ENCODE assay signal across 8 mouse cellular contexts in genomic region chr4:140699441-140700127, GRCm38 (mm10). TPM values are rescaled to one million over a fixed set of nuclear protein-coding genes. Genes with fewer than 3 reads are reported as not detected.
DNase-seq lines count a peak whose midpoint lies in the region; ATAC-seq and TF ChIP-seq lines count a peak whose summit lies in the region.

No protein-coding gene starts in this region.

- peak; percentile 72 to 97 for TF ChIP-seq POLR2A in MEL (IDR thresholded peaks at IDR 0.05; ENCODE audit: control insufficient read depth in 1 of 2, insufficient read depth in 1 of 2, low read depth in 1 of 2, low read length in 2 of 2, poor library complexity in 1 of 2)
- TF ChIP-seq POLR2A in lung, adult 2 months (IDR thresholded peaks at IDR 0.05; ENCODE audit: borderline replicate concordance, extremely low read depth, low read depth, low read length) = peak; percentile 47; the same call in 1 of the 2 replicates

- H3K36me3 ChIP-seq in MEL (ENCODE audit: control insufficient read depth in 1 of 2, insufficient read depth in 2 of 2, low read length in 2 of 2) = peaks cover 4 to 37% of the 10 kb centered on the region in 2 experiments
- H3K36me3 ChIP-seq in forebrain, embryonic 13.5 days (ENCODE audit: poor library complexity, severe bottlenecking) = peaks cover 7% of the 10 kb centered on the region
- no peaks in the 10 kb centered on the region for H3K36me3 ChIP-seq in neural tube, embryonic 14.5 days (ENCODE audit: control insufficient read depth, insufficient read depth, low read length)

- peaks cover 8 to 36% of the 10 kb centered on the region in 2 experiments; a peak in 3 of 4 replicates for H3K4me1 ChIP-seq in MEL (ENCODE audit: control insufficient read depth in 1 of 2, insufficient read depth in 2 of 2, low read length in 2 of 2)
- peaks cover 35% of the 10 kb centered on the region for H3K4me1 ChIP-seq in forebrain, embryonic 13.5 days
- H3K4me1 ChIP-seq in lung, adult 2 months (ENCODE audit: control insufficient read depth, insufficient read depth, low read length) = peaks cover 11% of the 10 kb centered on the region
- peaks cover 18% of the 10 kb centered on the region for H3K4me1 ChIP-seq in neural tube, embryonic 14.5 days (ENCODE audit: control insufficient read depth, insufficient read depth, low read length)

- peak overlapping the region; percentile 91 for H3K4me2 ChIP-seq in forebrain, embryonic 13.5 days
- peak overlapping the region; percentile 52 for H3K4me2 ChIP-seq in neural tube, embryonic 14.5 days (ENCODE audit: low read depth, low read length)

- H3K4me3 ChIP-seq in MEL (ENCODE audit: control insufficient read depth in 1 of 2, insufficient read depth in 1 of 2, low read depth in 2 of 2, low read length in 2 of 2) = peak overlapping the region; percentile 70 to 91
- peak overlapping the region; percentile 31 for H3K4me3 ChIP-seq in forebrain, embryonic 13.5 days
- H3K4me3 ChIP-seq in lung, adult 2 months (replicated peaks; ENCODE audit: extremely low read depth, low read depth, low read length) = peak overlapping the region; percentile 52
- peak overlapping the region; percentile 26 for H3K4me3 ChIP-seq in neural tube, embryonic 14.5 days (ENCODE audit: low read depth, low read length)

- WGBS in forebrain, embryonic 13.5 days = 6% methylated on average over 29 of the region's 29 CpGs
- 5% methylated on average over 29 of the region's 29 CpGs for WGBS in lung, adult 2 months
- WGBS in neural tube, embryonic 14.5 days = 7% methylated on average over 29 of the region's 29 CpGs

- peak overlapping the region; percentile 91 for H3K9ac ChIP-seq in MEL (ENCODE audit: control insufficient read depth, low read depth, low read length, poor library complexity, severe bottlenecking)
- peak overlapping the region; percentile 22 for H3K9ac ChIP-seq in forebrain, embryonic 13.5 days
- H3K9ac ChIP-seq in neural tube, embryonic 14.5 days (replicated peaks; ENCODE audit: low read depth, low read length) = no peak overlapping the region

- TF ChIP-seq EP300 in MEL (IDR thresholded peaks at IDR 0.05; ENCODE audit: low read depth in 1 of 2, low read length in 2 of 2) = peak in 1 of 2 experiments; percentile 78; a peak in 2 of 4 replicates

- H3K27ac ChIP-seq in MEL (ENCODE audit: control insufficient read depth, low read depth, low read length) = peak overlapping the region; percentile 99
- no peak overlapping the region for H3K27ac ChIP-seq in forebrain, embryonic 13.5 days
- H3K27ac ChIP-seq in neural tube, embryonic 14.5 days (ENCODE audit: low read depth, low read length) = no peak overlapping the region

- TF ChIP-seq RAD21 in MEL (IDR thresholded peaks at IDR 0.05; ENCODE audit: low read depth, low read length) = no peak

- no peak for ATAC-seq in forebrain, embryonic 13.5 days
- ATAC-seq in neural tube, embryonic 14.5 days (ENCODE audit: low read depth) = no peak

- TF ChIP-seq CTCF in MEL (IDR thresholded peaks at IDR 0.05 in 2 of 3, conservative IDR thresholded peaks at IDR 0.05 in 1 of 3; ENCODE audit: control insufficient read depth in 1 of 3, insufficient read depth in 1 of 3, low read depth in 2 of 3, low read length in 3 of 3, poor library complexity in 1 of 3, severe bottlenecking in 1 of 3) = no peak
- no peak for TF ChIP-seq CTCF in lung, adult 2 months (IDR thresholded peaks at IDR 0.05; ENCODE audit: insufficient read depth, low read length)

- DNase-seq in MEL (ENCODE audit: low read depth, low spot score) = peak; percentile 97
- DNase-seq in c-Kit-positive CD71-positive TER-119-negative erythroid progenitor cells, embryonic 14.5 days (ENCODE audit: low read depth) = peak; percentile 88
- DNase-seq in heart, postnatal 14 days = peak; percentile 67 to 69
- peak; percentile 77 for DNase-seq in layer of hippocampus, adult 11-12 months (ENCODE audit: low spot score)
- DNase-seq in lung, adult 2 months = peak; percentile 71
- DNase-seq in thymus, postnatal 14 days = peak; percentile 69

- intact Hi-C loops in heart, postnatal 14 days (cut with DNase I) = no loop called here

- H3K27me3 ChIP-seq in MEL (ENCODE audit: control insufficient read depth in 1 of 2, insufficient read depth in 2 of 2, low read length in 2 of 2) = no peaks in the 10 kb centered on the region
- peaks cover 28% of the 10 kb centered on the region for H3K27me3 ChIP-seq in forebrain, embryonic 13.5 days
- H3K27me3 ChIP-seq in neural tube, embryonic 14.5 days (ENCODE audit: control insufficient read depth, insufficient read depth, low read length) = no peaks in the 10 kb centered on the region

- H3K79me2 ChIP-seq in MEL (ENCODE audit: control insufficient read depth, insufficient read depth, low read length, poor library complexity) = peaks cover 43% of the 10 kb centered on the region

- H3K9me3 ChIP-seq in MEL (replicated peaks; ENCODE audit: insufficient read depth, low read length) = no peaks in the 10 kb centered on the region
- H3K9me3 ChIP-seq in forebrain, embryonic 13.5 days (replicated peaks) = no peaks in the 10 kb centered on the region
- H3K9me3 ChIP-seq in neural tube, embryonic 14.5 days (ENCODE audit: control insufficient read depth, low read length) = no peaks in the 10 kb centered on the region

TF ChIP-seq in MEL, 35 proteins besides CTCF, POLR2A, EP300 and RAD21 (continues in another document):
- TF ChIP-seq HCFC1 (IDR thresholded peaks at IDR 0.05; ENCODE audit: low read depth, low read length) = peak; percentile 82
- peak; percentile 98 for TF ChIP-seq TBP (IDR thresholded peaks at IDR 0.05; ENCODE audit: low read depth, low read length)
- peak; percentile 85 for TF ChIP-seq ETS1 (IDR thresholded peaks at IDR 0.05; ENCODE audit: low read depth, low read length)
- TF ChIP-seq BHLHE40 (IDR thresholded peaks at IDR 0.05; ENCODE audit: borderline replicate concordance, low read depth, low read length) = no peak; the same call in 1 of the 2 replicates
- TF ChIP-seq SMC3 (IDR thresholded peaks at IDR 0.05; ENCODE audit: low read depth, low read length) = no peak
- 0 out of 2 replicates have a peak, but pooled peaks have one; percentile 59 for TF ChIP-seq CHD1 (IDR thresholded peaks at IDR 0.05; ENCODE audit: low read depth, low read length)
- TF ChIP-seq TAL1 (IDR thresholded peaks at IDR 0.05; ENCODE audit: low read length) = 0 out of 2 replicates have a peak, but pooled peaks have one; percentile 4
- TF ChIP-seq GATA1 (IDR thresholded peaks at IDR 0.05; ENCODE audit: low read depth, low read length) = no peak
- TF ChIP-seq ELF1 (IDR thresholded peaks at IDR 0.05; ENCODE audit: low read depth, low read length) = peak; percentile 80
- no peak for TF ChIP-seq ZC3H11A (IDR thresholded peaks at IDR 0.05; ENCODE audit: low read depth, low read length)
- no peak; the same call in 1 of the 2 replicates for TF ChIP-seq MYB (IDR thresholded peaks at IDR 0.05; ENCODE audit: low read depth, low read length)
- no peak for TF ChIP-seq KAT2A (conservative IDR thresholded peaks at IDR 0.05; ENCODE audit: low read depth, low read length)
- no peak for TF ChIP-seq ZNF384 (IDR thresholded peaks at IDR 0.05; ENCODE audit: low read depth, low read length)
- 0 out of 2 replicates have a peak, but pooled peaks have one; percentile 3 for TF ChIP-seq RCOR1 (IDR thresholded peaks at IDR 0.05; ENCODE audit: low read depth, low read length)
- TF ChIP-seq CHD2 (IDR thresholded peaks at IDR 0.05; ENCODE audit: low read length) = no peak
- TF ChIP-seq GABPA (IDR thresholded peaks at IDR 0.05; ENCODE audit: low read depth, low read length) = no peak
- TF ChIP-seq NELFE (IDR thresholded peaks at IDR 0.05; ENCODE audit: low read depth, low read length) = peak; percentile 98
- TF ChIP-seq POLR2AphosphoS5 (IDR thresholded peaks at IDR 0.05; ENCODE audit: borderline replicate concordance, low read depth, low read length) = no peak; the same call in 1 of the 2 replicates
- TF ChIP-seq MAFK (IDR thresholded peaks at IDR 0.05; ENCODE audit: borderline replicate concordance, low read depth, low read length) = no peak
- peak; percentile 96 for TF ChIP-seq MAX (IDR thresholded peaks at IDR 0.05; ENCODE audit: low read length)
- TF ChIP-seq TCF12 (IDR thresholded peaks at IDR 0.05; ENCODE audit: low read depth, low read length) = peak; percentile 68
- TF ChIP-seq USF1 (IDR thresholded peaks at IDR 0.05; ENCODE audit: low read depth, low read length) = peak; percentile 80
- TF ChIP-seq MEF2A (IDR thresholded peaks at IDR 0.05; ENCODE audit: extremely low read depth, insufficient replicate concordance, low read depth, low read length, poor library complexity, severe bottlenecking) = no peak
- no peak for TF ChIP-seq JUND (IDR thresholded peaks at IDR 0.05; ENCODE audit: low read depth, low read length)
- peak; percentile 97; the same call in 1 of the 2 replicates for TF ChIP-seq ZMIZ1 (IDR thresholded peaks at IDR 0.05; ENCODE audit: low read depth, low read length)

RNA-seq across cellular contexts. Expression of gene Rcc2, which starts 0.8 kb away (rescaled TPM):
- total RNA-seq in MEL (2012; rRNA removed) = 267 and 270 TPM in 2 replicates
- polyA plus RNA-seq in MEL (2012; ENCODE audit: insufficient read depth in 1 of 2, insufficient read length in 2 of 2, low read depth in 1 of 2, low replicate concordance in 2 of 2, missing spikeins in 1 of 2) = 100 to 1,000 TPM; 254 to 427 TPM
- 34.0 and 35.5 TPM in 2 replicates for polyA plus RNA-seq in forebrain, embryonic 13.5 days (2015; fragmentation: Nextera tagmentation; extraction: Ambion mirVana)
- total RNA-seq in heart, postnatal 14 days (2021) = 10 to 100 TPM; 19.6 to 27.0 TPM
- 40.6 and 49.6 TPM in 2 replicates for polyA plus RNA-seq in lung, adult 2 months (2012; rRNA removed)
- polyA plus RNA-seq in neural tube, embryonic 14.5 days (2014; fragmentation: Nextera tagmentation; extraction: Ambion mirVana) = 9.2 and 11.8 TPM in 2 replicates

RNA-seq across cellular contexts. Expression of gene Arhgef10l, which starts 33.8 kb away (rescaled TPM):
- total RNA-seq in MEL (2012; rRNA removed) = 10.2 and 16.9 TPM in 2 replicates
- polyA plus RNA-seq in MEL (2012; ENCODE audit: insufficient read depth in 1 of 2, insufficient read length in 2 of 2, low read depth in 1 of 2, low replicate concordance in 2 of 2, missing spikeins in 1 of 2) = 10 to 100 TPM in 1 of 2 experiments, not detected in 1; 26.0 TPM
- polyA plus RNA-seq in forebrain, embryonic 13.5 days (2015; fragmentation: Nextera tagmentation; extraction: Ambion mirVana) = 20.2 and 22.0 TPM in 2 replicates
- 10 to 100 TPM; 62.5 TPM for total RNA-seq in heart, postnatal 14 days (2021)
- polyA plus RNA-seq in lung, adult 2 months (2012; rRNA removed) = 29.2 and 34.6 TPM in 2 replicates
- 18.8 and 24.4 TPM in 2 replicates for polyA plus RNA-seq in neural tube, embryonic 14.5 days (2014; fragmentation: Nextera tagmentation; extraction: Ambion mirVana)

RNA-seq across cellular contexts. Expression of gene Padi6, which starts 42.9 kb away (rescaled TPM):
- total RNA-seq in MEL (2012; rRNA removed) = not detected in 2 replicates
- not detected for polyA plus RNA-seq in MEL (2012; ENCODE audit: insufficient read depth in 1 of 2, insufficient read length in 2 of 2, low read depth in 1 of 2, low replicate concordance in 2 of 2, missing spikeins in 1 of 2)
- not detected in 2 replicates for polyA plus RNA-seq in forebrain, embryonic 13.5 days (2015; fragmentation: Nextera tagmentation; extraction: Ambion mirVana)
- not detected for total RNA-seq in heart, postnatal 14 days (2021)
- not detected in 2 replicates for polyA plus RNA-seq in lung, adult 2 months (2012; rRNA removed)
- polyA plus RNA-seq in neural tube, embryonic 14.5 days (2014; fragmentation: Nextera tagmentation; extraction: Ambion mirVana) = 0.08 TPM in 1 of 2 replicates, not detected in the other

Comparison
In these comparisons a context has a peak if more than half of its experiments do, and no peak if none do; other contexts are left out.
1. H3K4me3 ChIP-seq: peak in every context shown above with its lines; median percentile 80 in MEL; 52 in lung, adult 2 months; 31 in forebrain, embryonic 13.5 days; 26 in neural tube, embryonic 14.5 days.